Comparison of ENCODE assay signal across 17 mouse cellular contexts in the genomic region with DNA sequence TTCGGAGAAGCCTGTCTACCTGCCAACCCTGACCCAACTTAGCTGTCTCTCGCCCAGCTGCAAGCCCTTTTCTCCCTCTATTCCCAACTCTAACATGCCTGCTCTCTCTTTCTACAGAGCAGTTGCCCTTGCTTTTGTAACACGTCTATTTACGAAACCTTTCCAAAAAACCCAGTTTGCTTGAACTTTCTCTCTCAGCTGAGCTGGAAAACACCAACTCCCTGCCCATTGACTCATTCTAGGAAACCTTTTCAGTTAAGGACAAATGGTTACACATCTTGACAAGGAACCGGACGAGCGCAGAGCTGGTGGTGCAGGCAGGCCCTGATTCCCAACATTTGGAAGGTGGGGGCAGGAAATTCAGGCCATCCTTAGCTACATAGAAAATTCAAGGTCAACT. TPM values are rescaled to one million over a fixed set of nuclear protein-coding genes. Genes with fewer than 3 reads are reported as not detected.
DNase-seq lines count a peak whose midpoint lies in the region; ATAC-seq and TF ChIP-seq lines count a peak whose summit lies in the region.
"Had no signal": no experiment of that assay in that cellular context is flagged by ENCODE, and none has a peak within 500 bp of the region (broad histone marks: within the 10 kb centered on the region; RNA-seq: fewer than 3 reads in every experiment).

No protein-coding gene starts in this region.

- peak overlapping the region; percentile 75 for H3K4me2 ChIP-seq in hindbrain, embryonic 13.5 days
- no peak overlapping the region for H3K4me2 ChIP-seq in hindbrain, embryonic 11.5 days (replicated peaks; ENCODE audit: low read depth, low read length)
- H3K4me2 ChIP-seq in limb, embryonic 15.5 days, result no peak overlapping the region
- peak overlapping the region; percentile 73; the same call in 1 of the 2 replicates for H3K4me2 ChIP-seq in midbrain, embryonic 16.5 days (ENCODE audit: low read length)

- ATAC-seq in hindbrain, embryonic 13.5 days (ENCODE audit: low FRiP score), result no peak
- no peak for ATAC-seq in hindbrain, embryonic 11.5 days (ENCODE audit: low FRiP score)
- ATAC-seq in limb, embryonic 15.5 days (ENCODE audit: insufficient number of reproducible peaks, low FRiP score, low TSS enrichment, low read depth), result no peak
- ATAC-seq in midbrain, embryonic 16.5 days, result no peak
- ATAC-seq: CD4-positive, CD25-positive, alpha-beta regulatory T cell, adult 4 months; forebrain, embryonic 13.5 days had no signal

- H3K79me2 ChIP-seq in liver, adult 2 months (ENCODE audit: control insufficient read depth, insufficient read depth, low read length), result no peaks in the 10 kb centered on the region

- no peak overlapping the region for H3K9ac ChIP-seq in hindbrain, embryonic 13.5 days
- H3K9ac ChIP-seq in hindbrain, embryonic 11.5 days (ENCODE audit: low read depth, low read length), result no peak overlapping the region
- peak overlapping the region; percentile 36 for H3K9ac ChIP-seq in liver, adult 2 months (ENCODE audit: low read depth, low read length)
- no peak overlapping the region for H3K9ac ChIP-seq in limb, embryonic 15.5 days
- H3K9ac ChIP-seq in midbrain, embryonic 16.5 days (ENCODE audit: low read depth, low read length), result no peak overlapping the region

- no peak for TF ChIP-seq POLR2A in liver, adult 2 months (IDR thresholded peaks at IDR 0.05; ENCODE audit: extremely low read depth, insufficient read depth, low read length)

- 92% methylated on average over 7 of the region's 7 CpGs for WGBS in hindbrain, embryonic 13.5 days
- 86% methylated on average over 7 of the region's 7 CpGs for WGBS in hindbrain, embryonic 11.5 days
- 29% methylated on average over 7 of the region's 7 CpGs for WGBS in liver, adult 2 months
- WGBS in limb, embryonic 15.5 days, result 90% methylated on average over 7 of the region's 7 CpGs
- WGBS in midbrain, embryonic 16.5 days, result 94% methylated on average over 7 of the region's 7 CpGs

- TF ChIP-seq CTCF in liver, adult 2 months (IDR thresholded peaks at IDR 0.05; ENCODE audit: low read depth, low read length), result no peak

- no peak for DNase-seq in hindbrain, embryonic 11.5 days (ENCODE audit: low spot score)
- DNase-seq in liver, adult 2 months (ENCODE audit: extremely low read depth, low read depth, low spot score), result peak; percentile 92
- DNase-seq in liver, result no peak
- no peak for DNase-seq in right cerebral cortex, postnatal 4 days
- DNase-seq in gastrocnemius, postnatal 25 days, result no peak
- DNase-seq: cerebellum, postnatal 36 days; gastrocnemius, adult 2 months; layer of hippocampus, postnatal 36 days; lung, postnatal 36 days had no signal

- H3K27me3 ChIP-seq in hindbrain, embryonic 13.5 days, result peaks cover 31% of the 10 kb centered on the region
- peaks cover 12% of the 10 kb centered on the region for H3K27me3 ChIP-seq in hindbrain, embryonic 11.5 days (ENCODE audit: control insufficient read depth, insufficient read depth, low read length)
- H3K27me3 ChIP-seq in liver, adult 2 months (ENCODE audit: control insufficient read depth, insufficient read depth, low read length), result no peaks in the 10 kb centered on the region
- H3K27me3 ChIP-seq in limb, embryonic 15.5 days, result peaks cover 16% of the 10 kb centered on the region
- peaks cover 3% of the 10 kb centered on the region; the same call in 1 of the 2 replicates for H3K27me3 ChIP-seq in midbrain, embryonic 16.5 days (ENCODE audit: control insufficient read depth, insufficient read depth, low read depth, low read length)

- no peak overlapping the region for H3K27ac ChIP-seq in hindbrain, embryonic 13.5 days
- H3K27ac ChIP-seq in hindbrain, embryonic 11.5 days (ENCODE audit: low read depth, low read length), result no peak overlapping the region
- H3K27ac ChIP-seq in liver, adult 2 months (replicated peaks; ENCODE audit: insufficient read depth, low read depth, low read length), result peak overlapping the region; percentile 81
- H3K27ac ChIP-seq in limb, embryonic 15.5 days, result no peak overlapping the region
- H3K27ac ChIP-seq in midbrain, embryonic 16.5 days (ENCODE audit: low read length), result no peak overlapping the region
- H3K27ac ChIP-seq: forebrain, embryonic 13.5 days; gastrocnemius, adult 2 months; limb, embryonic 12.5 days had no signal

- H3K9me3 ChIP-seq in hindbrain, embryonic 13.5 days, result peaks cover 12% of the 10 kb centered on the region; the same call in 1 of the 2 replicates
- no peaks in the 10 kb centered on the region for H3K9me3 ChIP-seq in hindbrain, embryonic 11.5 days (ENCODE audit: control insufficient read depth, low read length)
- H3K9me3 ChIP-seq in limb, embryonic 15.5 days, result no peaks in the 10 kb centered on the region; the same call in 1 of the 2 replicates
- peaks cover 5% of the 10 kb centered on the region; the same call in 1 of the 2 replicates for H3K9me3 ChIP-seq in midbrain, embryonic 16.5 days (replicated peaks; ENCODE audit: control insufficient read depth, low read length, poor library complexity, severe bottlenecking)

- no peaks in the 10 kb centered on the region for H3K36me3 ChIP-seq in hindbrain, embryonic 13.5 days
- H3K36me3 ChIP-seq in hindbrain, embryonic 11.5 days (ENCODE audit: control insufficient read depth, insufficient read depth, low read length), result no peaks in the 10 kb centered on the region
- H3K36me3 ChIP-seq in liver, adult 2 months (ENCODE audit: control insufficient read depth, insufficient read depth, low read length), result no peaks in the 10 kb centered on the region
- H3K36me3 ChIP-seq in limb, embryonic 15.5 days, result no peaks in the 10 kb centered on the region
- no peaks in the 10 kb centered on the region for H3K36me3 ChIP-seq in midbrain, embryonic 16.5 days (ENCODE audit: control insufficient read depth, insufficient read depth, low read length)
- H3K36me3 ChIP-seq: limb, embryonic 12.5 days had no signal

- H3K4me1 ChIP-seq in hindbrain, embryonic 13.5 days (replicated peaks), result peaks cover 7% of the 10 kb centered on the region
- no peaks in the 10 kb centered on the region; the same call in 1 of the 2 replicates for H3K4me1 ChIP-seq in hindbrain, embryonic 11.5 days (replicated peaks; ENCODE audit: control insufficient read depth, insufficient read depth, low read length)
- peaks cover 9% of the 10 kb centered on the region for H3K4me1 ChIP-seq in liver, adult 2 months (ENCODE audit: control insufficient read depth, insufficient read depth, low read length)
- H3K4me1 ChIP-seq in limb, embryonic 15.5 days, result peaks cover 6% of the 10 kb centered on the region
- H3K4me1 ChIP-seq in midbrain, embryonic 16.5 days (ENCODE audit: control insufficient read depth, insufficient read depth, low read length), result peaks cover 4% of the 10 kb centered on the region; the same call in 1 of the 2 replicates

- peak overlapping the region; percentile 49; the same call in 1 of the 2 replicates for H3K4me3 ChIP-seq in hindbrain, embryonic 13.5 days
- H3K4me3 ChIP-seq in hindbrain, embryonic 11.5 days (ENCODE audit: low read depth, low read length), result no peak overlapping the region
- H3K4me3 ChIP-seq in liver, adult 2 months (ENCODE audit: insufficient read depth, low read depth, low read length), result no peak overlapping the region
- 0 out of 2 replicates have a peak overlapping the region, but pooled peaks have one; percentile 43 for H3K4me3 ChIP-seq in limb, embryonic 15.5 days
- no peak overlapping the region for H3K4me3 ChIP-seq in midbrain, embryonic 16.5 days (ENCODE audit: low read depth, low read length)

RNA-seq across cellular contexts. Expression of a gene that starts 0.7 kb away (rescaled TPM):
- 0.89 and 0.96 TPM in 2 replicates for polyA plus RNA-seq in hindbrain, embryonic 13.5 days (2015; fragmentation: Nextera tagmentation; extraction: Ambion mirVana)
- 0.37 and 0.47 TPM in 2 replicates for polyA plus RNA-seq in hindbrain, embryonic 11.5 days (2014; fragmentation: Nextera tagmentation; extraction: Ambion mirVana)
- 45.4 and 58.2 TPM in 2 replicates for total RNA-seq in liver, adult 2 months (2014; rRNA removed)
- polyA plus RNA-seq in liver, adult 2 months (2012; rRNA removed), result 33.7 and 59.9 TPM in 2 replicates
- not detected in 2 replicates for polyA plus RNA-seq in limb, embryonic 15.5 days (2015; fragmentation: Nextera tagmentation; extraction: Ambion mirVana)
- 1.4 and 1.8 TPM in 2 replicates for polyA plus RNA-seq in midbrain, embryonic 16.5 days (2015; fragmentation: Nextera tagmentation; extraction: Ambion mirVana)
- total RNA-seq in gastrocnemius, postnatal 25 days (2021), result not detected
- total RNA-seq: gastrocnemius, adult 2 months had no signal
- polyA plus RNA-seq: CD4-positive, CD25-positive, alpha-beta regulatory T cell, adult 4 months had no signal

RNA-seq across cellular contexts. Expression of a gene that starts 13.9 kb away (rescaled TPM):
- not detected in 2 replicates for polyA plus RNA-seq in hindbrain, embryonic 13.5 days (2015; fragmentation: Nextera tagmentation; extraction: Ambion mirVana)
- polyA plus RNA-seq in hindbrain, embryonic 11.5 days (2014; fragmentation: Nextera tagmentation; extraction: Ambion mirVana), result not detected in 2 replicates
- not detected in 2 replicates for total RNA-seq in liver, adult 2 months (2014; rRNA removed)
- not detected in 2 replicates for polyA plus RNA-seq in liver, adult 2 months (2012; rRNA removed)
- not detected in 2 replicates for polyA plus RNA-seq in limb, embryonic 15.5 days (2015; fragmentation: Nextera tagmentation; extraction: Ambion mirVana)
- polyA plus RNA-seq in midbrain, embryonic 16.5 days (2015; fragmentation: Nextera tagmentation; extraction: Ambion mirVana), result not detected in 2 replicates
- total RNA-seq in gastrocnemius, postnatal 25 days (2021), result not detected
- total RNA-seq: gastrocnemius, adult 2 months had no signal
- polyA plus RNA-seq: CD4-positive, CD25-positive, alpha-beta regulatory T cell, adult 4 months; embryonic facial prominence, embryonic 14.5 days; forebrain, embryonic 13.5 days; heart, embryonic 16.5 days; limb, embryonic 12.5 days had no signal

RNA-seq across cellular contexts. Expression of a gene that starts 14.4 kb away (rescaled TPM):
- 0.09 and 0.13 TPM in 2 replicates for polyA plus RNA-seq in hindbrain, embryonic 13.5 days (2015; fragmentation: Nextera tagmentation; extraction: Ambion mirVana)
- 0.14 and 0.63 TPM in 2 replicates for polyA plus RNA-seq in hindbrain, embryonic 11.5 days (2014; fragmentation: Nextera tagmentation; extraction: Ambion mirVana)
- total RNA-seq in liver, adult 2 months (2014; rRNA removed), result 43.4 and 53.4 TPM in 2 replicates
- 44.7 and 71.6 TPM in 2 replicates for polyA plus RNA-seq in liver, adult 2 months (2012; rRNA removed)
- 0.17 and 0.37 TPM in 2 replicates for polyA plus RNA-seq in limb, embryonic 15.5 days (2015; fragmentation: Nextera tagmentation; extraction: Ambion mirVana)
- 0.59 and 0.67 TPM in 2 replicates for polyA plus RNA-seq in midbrain, embryonic 16.5 days (2015; fragmentation: Nextera tagmentation; extraction: Ambion mirVana)
- total RNA-seq in gastrocnemius, postnatal 25 days (2021), result under 1 TPM; 0.05 to 0.43 TPM

RNA-seq across cellular contexts. Expression of a gene that starts 16.5 kb away (rescaled TPM):
- polyA plus RNA-seq in hindbrain, embryonic 13.5 days (2015; fragmentation: Nextera tagmentation; extraction: Ambion mirVana), result not detected in 2 replicates
- polyA plus RNA-seq in hindbrain, embryonic 11.5 days (2014; fragmentation: Nextera tagmentation; extraction: Ambion mirVana), result not detected in 2 replicates
- not detected in 2 replicates for total RNA-seq in liver, adult 2 months (2014; rRNA removed)
- 0.06 TPM in 1 of 2 replicates, not detected in the other for polyA plus RNA-seq in liver, adult 2 months (2012; rRNA removed)
- not detected in 2 replicates for polyA plus RNA-seq in limb, embryonic 15.5 days (2015; fragmentation: Nextera tagmentation; extraction: Ambion mirVana)
- 0.22 and 0.31 TPM in 2 replicates for polyA plus RNA-seq in midbrain, embryonic 16.5 days (2015; fragmentation: Nextera tagmentation; extraction: Ambion mirVana)
- total RNA-seq in gastrocnemius, postnatal 25 days (2021), result not detected
- polyA plus RNA-seq: CD4-positive, CD25-positive, alpha-beta regulatory T cell, adult 4 months; embryonic facial prominence, embryonic 14.5 days; forebrain, embryonic 13.5 days; limb, embryonic 12.5 days had no signal

RNA-seq across cellular contexts. Expression of a gene that starts 43.3 kb away (rescaled TPM):
- polyA plus RNA-seq in hindbrain, embryonic 13.5 days (2015; fragmentation: Nextera tagmentation; extraction: Ambion mirVana), result 77.9 and 83.6 TPM in 2 replicates
- 45.5 and 49.5 TPM in 2 replicates for polyA plus RNA-seq in hindbrain, embryonic 11.5 days (2014; fragmentation: Nextera tagmentation; extraction: Ambion mirVana)
- total RNA-seq in liver, adult 2 months (2014; rRNA removed), result 26.1 and 30.8 TPM in 2 replicates
- 24.5 and 40.9 TPM in 2 replicates for polyA plus RNA-seq in liver, adult 2 months (2012; rRNA removed)
- 58.3 and 59.5 TPM in 2 replicates for polyA plus RNA-seq in limb, embryonic 15.5 days (2015; fragmentation: Nextera tagmentation; extraction: Ambion mirVana)
- 74.1 and 89.4 TPM in 2 replicates for polyA plus RNA-seq in midbrain, embryonic 16.5 days (2015; fragmentation: Nextera tagmentation; extraction: Ambion mirVana)
- total RNA-seq in gastrocnemius, postnatal 25 days (2021), result 1 to 10 TPM in 1 of 2 experiments, under 1 TPM in 1; 0.83 to 4.1 TPM
- polyA plus RNA-seq: CD4-positive, CD25-positive, alpha-beta regulatory T cell, adult 4 months had no signal

Comparison
In these comparisons a context has a peak if more than half of its experiments do, and no peak if none do; other contexts are left out.
1. H3K4me2 ChIP-seq: peak in hindbrain, embryonic 13.5 days (single experiment) and midbrain, embryonic 16.5 days (single experiment); none in hindbrain, embryonic 11.5 days (single experiment) and limb, embryonic 15.5 days (single experiment).
2. H3K4me3 ChIP-seq: peak in hindbrain, embryonic 13.5 days (single experiment) and limb, embryonic 15.5 days (single experiment); none in hindbrain, embryonic 11.5 days (single experiment), liver, adult 2 months (single experiment) and midbrain, embryonic 16.5 days (single experiment).
3. RNA of a gene that starts 0.7 kb away (polyA plus RNA-seq): 33.7 to 59.9 TPM in liver, adult 2 months; 1.4 to 1.8 TPM in midbrain, embryonic 16.5 days, 0.89 to 0.96 TPM in hindbrain, embryonic 13.5 days, 0.37 to 0.47 TPM in hindbrain, embryonic 11.5 days and not detected in limb, embryonic 15.5 days; every median in the first group is over 10 times any median in the second.
4. RNA of a gene that starts 14.4 kb away (polyA plus RNA-seq): 44.7 to 71.6 TPM in liver, adult 2 months; 0.14 to 0.63 TPM in hindbrain, embryonic 11.5 days, 0.59 to 0.67 TPM in midbrain, embryonic 16.5 days, 0.17 to 0.37 TPM in limb, embryonic 15.5 days and 0.09 to 0.13 TPM in hindbrain, embryonic 13.5 days; every median in the first group is over 10 times any median in the second.